Mouse (Mus musculus) olfactory bulb, adult 2 months (tissue): ENCODE measurements around the gene Cpne2. TPM values are rescaled to one million over a fixed set of nuclear protein-coding genes. Genes with fewer than 3 reads are reported as not detected.

Experiments
- H3K27ac ChIP-seq: fragments of 200-500 bp; 2 replicates; pipeline ENCODE4 v1.5.1; 2012; ENCODE audit warnings: low read depth, low read length; ENCODE audit not compliant: insufficient read depth
- H3K4me1 ChIP-seq: fragments of 200-500 bp; 2 replicates; pipeline ENCODE4 v1.6.1; 2012; ENCODE audit warnings: low read length; ENCODE audit not compliant: control insufficient read depth, insufficient read depth
- H3K4me3 ChIP-seq: fragments of 200-500 bp; 2 replicates; pipeline ENCODE4 v1.5.1; 2012; ENCODE audit warnings: mild to moderate bottlenecking, low read depth, low read length, moderate library complexity; ENCODE audit not compliant: insufficient read depth
- CTCF ChIP-seq: fragments of 200-500 bp; IDR thresholded peaks from 2 replicates; pipeline ENCODE4 v1.5.1; 2012; ENCODE audit warnings: low read depth, mild to moderate bottlenecking, low read length, moderate library complexity; ENCODE audit not compliant: insufficient read depth
- POLR2A ChIP-seq: fragments of 200-500 bp; IDR thresholded peaks from 2 replicates; pipeline ENCODE4 v1.6.1; 2012; ENCODE audit warnings: mild to moderate bottlenecking, low read depth, low read length, moderate library complexity; ENCODE audit not compliant: insufficient read depth
- WGBS: fragments of 180-500 bp; shearing (Covaris S2); methylation state at CpG from one replicate; pipeline ENCODE4 v1.1.7; 2018; 5-methylcytosine and 5-hydroxymethylcytosine counted together
- polyA plus RNA-seq: library from polyadenylated mRNA; stranded (reverse); fragments of >200 nt; gene quantifications from 2 replicates; pipeline ENCODE4 v1.2.4, GENCODE M21; 2012; ENCODE audit warnings: low replicate concordance; ENCODE audit not compliant: missing spikeins, insufficient read depth, insufficient read length

Cpne2 gene
- polyA plus RNA-seq, 1 experiment, result not detected

- no peak for TF ChIP-seq POLR2A
- TF ChIP-seq CTCF, result no peak
- Histone ChIP-seq H3K4me3 (no peak overlapping the region), H3K27ac (no peak overlapping the region), H3K4me1 (peaks cover 16% of the 10 kb centered on the region)
- WGBS, result 91% methylated on average over 4 of the region's 4 CpGs
These were observed 2.1 kb upstream of the Cpne2 start for GRCm38 (mm10) chr8:94530643-94531042.

DNA sequence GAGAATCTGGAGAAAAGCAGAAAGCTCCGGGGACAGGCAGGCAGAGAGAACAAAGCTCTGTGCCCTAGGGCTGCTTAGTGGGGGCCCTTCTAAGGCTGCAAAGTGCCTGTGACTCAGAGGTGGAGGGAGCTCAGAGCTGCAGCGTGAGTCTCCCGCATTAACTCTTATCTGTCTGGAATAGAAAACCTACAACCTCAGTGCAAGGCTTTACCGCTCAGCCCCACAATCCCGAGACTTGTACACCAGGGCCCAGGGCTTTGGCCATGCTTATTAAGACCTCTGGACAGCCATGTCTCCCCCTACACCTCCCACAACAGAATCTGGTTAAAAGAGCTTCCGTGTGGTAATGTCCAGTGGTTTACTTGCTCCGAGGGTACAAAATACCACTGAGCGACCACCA is 790 bp upstream of the Cpne2 start:
- peaks cover 19% of the 10 kb centered on the region for H3K4me1 ChIP-seq
- H3K27ac ChIP-seq, result peak overlapping the region; percentile 62; the same call in 1 of the 2 replicates
- H3K4me3 ChIP-seq, result peak overlapping the region; percentile 78
- no peak for TF ChIP-seq POLR2A
- TF ChIP-seq CTCF, result no peak
- 12% methylated on average over 8 of the region's 8 CpGs for WGBS

GRCm38 (mm10) chr8:94532525-94532872 is 291 bp upstream of the Cpne2 start:
- no peak for TF ChIP-seq POLR2A
- no peak for TF ChIP-seq CTCF
- Histone ChIP-seq H3K4me1 (peaks cover 24% of the 10 kb centered on the region), H3K4me3 (peak overlapping the region; percentile 78), H3K27ac (no peak overlapping the region)
- under 1% methylated on average over 34 of the region's 34 CpGs for WGBS

GRCm38 (mm10) chr8:94534612-94535011 is 1.8 kb downstream of the Cpne2 start:
- H3K4me1 ChIP-seq, result peaks cover 26% of the 10 kb centered on the region
- no peak overlapping the region for H3K27ac ChIP-seq
- 61% methylated on average over 4 of the region's 4 CpGs for WGBS
- no peak overlapping the region for H3K4me3 ChIP-seq
- TF ChIP-seq POLR2A (no peak), CTCF (no peak)

- no peak for TF ChIP-seq CTCF
- TF ChIP-seq POLR2A, result no peak
- 77% methylated on average over 7 of the region's 7 CpGs for WGBS
- Histone ChIP-seq H3K4me3 (no peak overlapping the region), H3K27ac (no peak overlapping the region), H3K4me1 (peaks cover 26% of the 10 kb centered on the region)
These were observed 2.8 kb downstream of the Cpne2 start for GRCm38 (mm10) chr8:94535631-94536030.

DNA sequence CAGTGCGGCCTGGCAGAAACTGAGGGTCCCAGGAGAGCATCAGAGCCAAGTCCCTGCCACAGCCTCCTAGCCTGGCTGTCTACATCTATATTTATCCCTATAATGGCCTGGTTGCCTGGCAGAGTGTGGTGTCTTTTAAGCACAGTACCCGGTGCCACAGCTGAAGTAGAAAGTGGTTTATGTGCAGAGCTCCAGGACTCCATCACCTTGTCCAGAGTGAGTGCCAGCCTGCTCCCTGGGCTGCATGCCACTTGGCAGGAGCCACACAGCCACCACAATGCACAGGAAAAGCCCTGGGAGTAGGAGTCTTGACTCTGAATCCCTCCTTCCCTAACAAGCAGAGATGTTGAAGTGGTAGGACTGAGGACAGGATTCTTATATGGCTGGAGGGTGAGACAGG is 4.7 kb downstream of the Cpne2 start:
- Histone ChIP-seq H3K4me1 (peaks cover 25% of the 10 kb centered on the region), H3K27ac (no peak overlapping the region), H3K4me3 (no peak overlapping the region)
- 23% methylated on average over 2 of the region's 2 CpGs for WGBS
- TF ChIP-seq CTCF, result no peak
- no peak for TF ChIP-seq POLR2A

- H3K4me3 ChIP-seq, result no peak overlapping the region
- H3K4me1 ChIP-seq, result peaks cover 26% of the 10 kb centered on the region
- no peak for TF ChIP-seq CTCF
- TF ChIP-seq POLR2A, result no peak
- 98% methylated on average over 2 of the region's 2 CpGs for WGBS
- no peak overlapping the region for H3K27ac ChIP-seq
These were observed 7.2 kb downstream of the Cpne2 start for GRCm38 (mm10) chr8:94540025-94540424.

- no peak for TF ChIP-seq POLR2A
- TF ChIP-seq CTCF, result no peak
- no peak overlapping the region for H3K4me3 ChIP-seq
- no peak overlapping the region for H3K27ac ChIP-seq
- peaks cover 27% of the 10 kb centered on the region for H3K4me1 ChIP-seq
- WGBS, result 63% methylated on average over 18 of the region's 18 CpGs
These were observed 8.4 kb downstream of the Cpne2 start for GRCm38 (mm10) chr8:94540889-94541795.

- no peak overlapping the region for H3K4me3 ChIP-seq
- no peak for TF ChIP-seq POLR2A
- no peak for TF ChIP-seq CTCF
- peaks cover 22% of the 10 kb centered on the region for H3K4me1 ChIP-seq
- H3K27ac ChIP-seq, result no peak overlapping the region
- 79% methylated on average over 8 of the region's 8 CpGs for WGBS
These were observed 11.2 kb downstream of the Cpne2 start for GRCm38 (mm10) chr8:94543981-94544380.
